Mouse (Mus musculus) urinary bladder, adult 2 months (tissue): Measurements from ENCODE around the gene Lnx2. TPM values are rescaled to one million over a fixed set of nuclear protein-coding genes. Genes with fewer than 3 reads are reported as not detected.

ENCODE experiments used
- DNase-seq: peaks from one replicate; pipeline ENCODE4 v3.0.0; 2022; ENCODE audit warnings: low spot score
- polyA plus RNA-seq: library from polyadenylated mRNA; depleted of rRNA; stranded (reverse); fragments of >200 nt; gene quantifications from 2 replicates; pipeline ENCODE4 v1.2.3, GENCODE M21; 2012

The Lnx2 gene
- polyA plus RNA-seq, 1 experiment = 9.6 TPM

GRCm38 (mm10) chr5:147051500-147052308 is 24.7 kb downstream of the Lnx2 start:
- no peak for DNase-seq

- no peak for DNase-seq
These were observed 25.4 kb downstream of the Lnx2 start for GRCm38 (mm10) chr5:147050816-147051499.

GRCm38 (mm10) chr5:147049544-147050209 is 26.7 kb downstream of the Lnx2 start:
- no peak for DNase-seq

- DNase-seq = no peak
These were observed 30.5 kb downstream of the Lnx2 start for GRCm38 (mm10) chr5:147045929-147046328.

GRCm38 (mm10) chr5:147045311-147045710 is 31.1 kb downstream of the Lnx2 start:
- DNase-seq = no peak

GRCm38 (mm10) chr5:147043240-147043844 is 33.0 kb downstream of the Lnx2 start:
- DNase-seq = no peak

- DNase-seq = no peak
These were observed 34.1 kb downstream of the Lnx2 start for GRCm38 (mm10) chr5:147041965-147042937.

- DNase-seq = no peak
These were observed 37.0 kb downstream of the Lnx2 start for GRCm38 (mm10) chr5:147039394-147039793.

GRCm38 (mm10) chr5:147037601-147038000 is 38.8 kb downstream of the Lnx2 start:
- DNase-seq = no peak

- no peak for DNase-seq
These were observed 39.7 kb downstream of the Lnx2 start for GRCm38 (mm10) chr5:147036661-147037060.

GRCm38 (mm10) chr5:147036028-147036427 is 40.4 kb downstream of the Lnx2 start:
- no peak for DNase-seq

GRCm38 (mm10) chr5:147035301-147035700 is 41.1 kb downstream of the Lnx2 start:
- no peak for DNase-seq

- no peak for DNase-seq
These were observed 42.1 kb downstream of the Lnx2 start for GRCm38 (mm10) chr5:147034283-147034682.

GRCm38 (mm10) chr5:147033155-147033554 is 43.2 kb downstream of the Lnx2 start:
- DNase-seq = no peak

GRCm38 (mm10) chr5:147031281-147031680 is 45.1 kb downstream of the Lnx2 start:
- DNase-seq = no peak

- DNase-seq = no peak
These were observed 51.9 kb downstream of the Lnx2 start for GRCm38 (mm10) chr5:147024331-147025034.

- no peak for DNase-seq
These were observed 53.0 kb downstream of the Lnx2 start for GRCm38 (mm10) chr5:147023245-147023970.

GRCm38 (mm10) chr5:147021546-147022265 is 54.7 kb downstream of the Lnx2 start:
- no peak for DNase-seq

GRCm38 (mm10) chr5:147020579-147020978 is 55.8 kb downstream of the Lnx2 start:
- DNase-seq = no peak
